Mouse (Mus musculus) E14TG2a.4 (cell line): ENCODE results near the gene 1700016D06Rik.

Source experiments
- H3K27me3 ChIP-seq: 2 replicates; pipeline ENCODE4 v1.6.1; 2014; ENCODE audit warnings: low read length, control low read depth; ENCODE audit not compliant: insufficient read depth
- H3K36me3 ChIP-seq: 2 replicates; pipeline ENCODE4 v1.6.1; 2014; ENCODE audit warnings: low read length, control low read depth; ENCODE audit not compliant: insufficient read depth
- H3K4me1 ChIP-seq: replicated peaks from 2 replicates; pipeline ENCODE4 v1.6.1; 2014; ENCODE audit warnings: low read depth, low read length, control low read depth
- H3K4me3 ChIP-seq: replicated peaks from 2 replicates; pipeline ENCODE4 v1.5.1; 2014; ENCODE audit warnings: mild to moderate bottlenecking, low read length
- H3K9me3 ChIP-seq: 2 replicates; pipeline ENCODE4 v1.6.1; 2014; ENCODE audit warnings: low read length, control low read depth
- CTCF ChIP-seq: conservative IDR thresholded peaks from 2 replicates; pipeline ENCODE4 v1.5.1; 2014; ENCODE audit warnings: low read length
- NANOG ChIP-seq: IDR thresholded peaks from 2 replicates; pipeline ENCODE4 v1.6.1; 2014; ENCODE audit warnings: borderline replicate concordance, low read length, mixed read lengths
- POU5F1 ChIP-seq: IDR thresholded peaks from 2 replicates; pipeline ENCODE4 v1.6.1; 2014; ENCODE audit warnings: low read length, borderline replicate concordance

The 1700016D06Rik gene

DNA sequence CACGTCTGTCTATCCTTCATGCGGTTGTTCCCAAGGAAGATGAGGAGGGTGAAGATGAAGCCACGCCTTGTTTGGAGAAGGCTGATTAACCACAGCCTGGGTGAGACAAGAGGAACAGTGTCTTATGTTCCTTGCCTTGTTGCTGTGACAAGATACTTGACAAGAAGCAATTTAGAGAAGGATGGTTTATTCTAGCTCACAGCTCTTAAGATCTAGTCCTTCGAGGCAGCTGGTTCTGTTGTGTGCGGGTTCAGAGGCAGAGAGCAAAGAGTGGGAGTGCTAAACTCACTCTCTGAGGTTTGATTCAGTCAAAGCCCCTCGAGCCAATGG lies at the start of gene 1700016D06Rik:
Gene 1700016D06Rik, minus strand, starts transcription at position 31 of the 330 bp plus-strand sequence.
- H3K4me1 ChIP-seq = peaks cover 79% of the 10 kb centered on the region
- no peaks in the 10 kb centered on the region for H3K9me3 ChIP-seq
- H3K27me3 ChIP-seq = no peaks in the 10 kb centered on the region
- no peaks in the 10 kb centered on the region for H3K36me3 ChIP-seq
- H3K4me3 ChIP-seq = peak within 1 kb of the TSS; percentile 58
- TF ChIP-seq NANOG (no peak), CTCF (no peak), POU5F1 (no peak)

DNA sequence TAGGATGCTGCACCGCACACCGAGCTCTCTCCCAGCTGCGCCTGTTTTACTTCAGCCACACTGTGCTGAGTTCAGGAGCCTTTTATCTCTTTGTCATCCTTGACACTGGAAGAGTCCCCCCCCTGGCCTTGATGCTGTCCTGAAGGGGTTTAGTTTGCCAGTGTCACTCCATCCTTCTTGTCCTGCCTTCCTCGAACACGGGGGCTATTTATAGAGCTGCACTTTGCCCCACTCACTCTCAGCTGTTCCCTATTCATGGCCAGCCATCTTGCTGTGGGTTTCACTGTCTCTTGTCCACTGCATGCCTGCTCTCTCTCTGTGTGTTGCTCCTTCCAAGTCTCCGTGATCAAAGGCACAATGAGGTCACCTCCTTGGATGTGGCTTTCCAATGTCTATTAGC lies 48.6 kb upstream of the 1700016D06Rik start:
- H3K9me3 ChIP-seq = no peaks in the 10 kb centered on the region
- H3K36me3 ChIP-seq = no peaks in the 10 kb centered on the region
- H3K4me3 ChIP-seq = no peak overlapping the region
- no peaks in the 10 kb centered on the region for H3K27me3 ChIP-seq
- H3K4me1 ChIP-seq = peaks cover 15% of the 10 kb centered on the region
- no peak for TF ChIP-seq CTCF
- no peak for TF ChIP-seq NANOG
- TF ChIP-seq POU5F1 = no peak

DNA sequence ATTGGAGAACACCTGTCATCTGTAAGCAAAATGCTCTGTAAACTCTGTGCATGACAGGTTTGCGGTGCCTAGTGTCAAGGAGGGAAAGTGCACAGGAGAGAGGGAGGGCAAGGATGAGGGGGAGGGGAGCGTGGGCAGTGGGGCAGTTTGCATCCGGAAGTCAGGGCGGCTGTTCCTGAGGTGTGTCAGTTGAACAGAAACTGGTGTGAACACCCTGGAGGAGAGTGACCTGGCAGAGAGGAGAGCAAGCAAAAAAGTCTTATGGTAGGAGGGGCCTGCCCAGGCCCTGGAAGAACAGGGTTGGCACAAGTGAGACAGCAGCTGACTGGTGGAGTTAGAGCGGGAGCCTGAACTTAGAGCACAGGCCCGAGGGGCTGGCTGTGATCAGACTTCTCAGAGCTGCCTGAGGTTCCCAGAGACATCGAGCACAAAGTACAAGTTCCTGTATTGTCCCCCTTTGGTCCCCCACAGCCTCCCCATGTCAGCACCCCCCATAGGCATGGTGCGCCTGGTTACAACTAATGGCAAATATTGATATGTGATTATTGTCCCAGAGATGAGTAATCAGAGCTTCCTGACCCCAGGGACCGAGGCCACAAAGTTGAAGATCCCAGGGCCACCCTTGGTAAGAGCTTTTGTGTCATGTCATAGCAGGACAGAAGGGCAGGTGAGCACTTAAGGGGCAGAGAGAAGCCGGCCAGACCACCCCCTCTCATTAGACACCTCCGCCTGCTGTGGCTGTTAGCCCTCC lies 46.2 kb upstream of the 1700016D06Rik start:
- Histone ChIP-seq H3K9me3 (no peaks in the 10 kb centered on the region), H3K4me1 (peaks cover 26% of the 10 kb centered on the region), H3K27me3 (no peaks in the 10 kb centered on the region), H3K4me3 (no peak overlapping the region), H3K36me3 (no peaks in the 10 kb centered on the region)
- TF ChIP-seq CTCF (no peak), NANOG (no peak), POU5F1 (no peak)

DNA sequence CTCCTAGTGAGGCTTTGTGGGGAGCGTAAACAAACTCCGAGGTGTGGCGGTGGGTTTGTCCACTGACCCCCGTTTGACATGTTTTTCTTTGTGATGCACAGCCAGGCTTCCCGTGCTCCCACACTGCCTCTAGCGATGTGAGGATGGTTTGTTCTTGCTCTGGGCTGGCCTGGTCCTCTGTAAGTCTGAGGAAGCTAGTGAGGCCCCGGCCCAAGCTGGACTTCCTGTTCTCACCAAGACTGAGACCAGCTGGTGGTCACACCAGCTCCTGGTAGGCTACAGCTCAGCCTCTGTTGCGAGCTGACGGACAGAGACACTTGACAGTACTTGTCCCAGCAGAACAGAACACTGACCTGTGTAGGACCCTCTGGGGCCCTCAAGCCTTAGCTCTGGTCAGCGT lies 42.7 kb upstream of the 1700016D06Rik start:
- Histone ChIP-seq H3K4me3 (no peak overlapping the region), H3K4me1 (peaks cover 33% of the 10 kb centered on the region), H3K36me3 (no peaks in the 10 kb centered on the region), H3K9me3 (no peaks in the 10 kb centered on the region), H3K27me3 (no peaks in the 10 kb centered on the region)
- TF ChIP-seq POU5F1 (no peak), CTCF (no peak), NANOG (no peak)

DNA sequence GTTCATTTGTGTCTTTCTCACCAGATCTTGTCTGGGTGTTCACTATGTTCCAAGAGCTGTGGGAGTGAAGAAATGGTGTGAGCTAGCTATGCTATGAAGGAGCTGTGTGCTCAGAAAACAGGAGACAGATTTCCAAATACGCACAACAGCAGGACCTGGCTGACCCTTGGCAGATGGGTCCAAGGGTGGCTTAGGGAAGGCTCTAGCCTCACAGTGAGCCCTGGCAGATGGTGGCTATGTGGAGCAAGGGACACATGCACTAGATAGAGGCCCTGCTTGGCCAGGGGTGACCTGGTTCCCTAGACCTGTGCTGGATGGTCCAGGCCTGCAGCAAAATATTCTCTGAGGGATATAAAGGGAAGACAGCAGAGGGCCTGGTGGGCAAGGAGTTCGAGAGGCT lies 40.0 kb upstream of the 1700016D06Rik start:
- H3K36me3 ChIP-seq = no peaks in the 10 kb centered on the region
- H3K27me3 ChIP-seq = no peaks in the 10 kb centered on the region
- peaks cover 20% of the 10 kb centered on the region for H3K4me1 ChIP-seq
- TF ChIP-seq CTCF = no peak
- no peak for TF ChIP-seq NANOG
- no peak for TF ChIP-seq POU5F1
- H3K9me3 ChIP-seq = no peaks in the 10 kb centered on the region
- H3K4me3 ChIP-seq = no peak overlapping the region

DNA sequence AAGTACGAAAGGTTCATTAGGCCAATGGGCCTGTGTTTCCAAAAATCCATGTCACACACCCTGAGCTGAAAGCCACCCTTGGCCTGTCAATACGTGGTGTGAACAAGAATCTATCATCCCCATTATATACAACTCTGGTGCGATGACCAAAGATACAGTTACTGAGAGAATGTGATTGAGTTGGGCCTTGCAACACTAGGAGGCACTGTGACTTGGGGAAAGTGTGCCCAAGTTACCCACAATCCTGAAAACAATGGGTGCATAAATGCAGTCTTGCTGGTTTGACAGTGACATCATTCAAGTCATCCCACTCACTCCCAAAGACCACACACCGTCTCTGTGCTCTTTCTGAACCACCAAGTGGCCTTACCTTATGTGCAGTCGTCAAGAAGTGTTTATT lies 38.2 kb upstream of the 1700016D06Rik start:
- H3K9me3 ChIP-seq = no peaks in the 10 kb centered on the region
- no peak overlapping the region for H3K4me3 ChIP-seq
- TF ChIP-seq CTCF (peak; percentile 16; the same call in 1 of the 2 replicates), POU5F1 (no peak)
- 0 out of 2 replicates have a peak, but pooled peaks cover 4% of the 10 kb centered on the region for H3K27me3 ChIP-seq
- no peaks in the 10 kb centered on the region for H3K36me3 ChIP-seq
- H3K4me1 ChIP-seq = peaks cover 28% of the 10 kb centered on the region

DNA sequence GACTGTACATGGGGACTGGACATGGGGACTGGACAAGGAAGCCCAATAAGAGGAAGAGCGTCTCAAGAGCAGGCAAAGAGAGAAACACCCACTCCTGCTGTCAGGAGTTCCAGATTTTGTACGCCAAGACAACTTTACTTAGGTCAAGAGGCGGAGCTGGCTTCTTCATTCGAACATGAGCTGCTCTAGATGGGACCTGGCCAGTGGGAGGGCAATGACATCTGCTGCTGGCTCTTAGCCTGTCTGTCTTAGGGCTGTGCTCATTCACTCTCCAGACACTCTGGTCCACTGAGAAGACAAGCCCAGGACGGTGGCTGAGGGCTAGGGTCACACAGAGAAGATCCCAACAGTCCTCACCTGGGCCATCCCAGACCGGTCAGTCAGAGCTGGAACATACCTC lies 36.2 kb upstream of the 1700016D06Rik start:
- 0 out of 2 replicates have a peak, but pooled peaks cover 4% of the 10 kb centered on the region for H3K27me3 ChIP-seq

DNA sequence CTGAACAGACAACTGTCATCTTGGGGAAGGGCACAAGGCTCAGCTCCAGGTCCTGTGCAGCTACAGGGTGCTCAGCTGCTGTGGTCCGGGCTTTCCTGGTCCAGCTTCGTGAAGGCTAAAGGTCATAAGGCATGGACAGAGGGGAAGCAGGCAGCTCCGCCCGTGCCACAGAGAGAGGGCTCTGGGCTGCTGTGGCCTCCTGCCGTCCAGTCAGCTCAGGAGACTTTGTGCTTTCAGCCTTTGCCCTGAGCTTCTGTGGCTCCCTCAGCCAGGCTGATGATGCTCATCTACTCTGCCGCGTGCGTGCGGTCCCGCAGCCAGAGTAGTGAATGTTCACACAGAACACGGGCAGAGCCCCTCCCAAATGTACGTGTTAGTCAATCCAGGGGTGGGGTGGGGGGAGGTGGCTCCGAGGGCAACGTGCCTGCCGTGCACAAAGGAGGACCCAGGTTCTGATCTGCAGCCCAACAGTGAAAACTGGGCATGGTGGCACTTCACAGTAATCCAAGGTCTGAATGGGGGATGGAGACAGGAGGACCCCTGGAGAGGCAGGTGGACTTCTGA lies 34.9 kb upstream of the 1700016D06Rik start:
- H3K4me1 ChIP-seq = peaks cover 13% of the 10 kb centered on the region
- H3K9me3 ChIP-seq = no peaks in the 10 kb centered on the region
- H3K36me3 ChIP-seq = no peaks in the 10 kb centered on the region
- TF ChIP-seq NANOG = no peak
- no peak for TF ChIP-seq CTCF
- no peak for TF ChIP-seq POU5F1
- H3K27me3 ChIP-seq = peaks cover 11% of the 10 kb centered on the region
- H3K4me3 ChIP-seq = peak overlapping the region; percentile 67

More for the DNA sequence above, 36.2 kb upstream of the 1700016D06Rik start:
- no peak for TF ChIP-seq NANOG
- TF ChIP-seq POU5F1 = no peak
- no peak for TF ChIP-seq CTCF
- Histone ChIP-seq H3K4me1 (peaks cover 18% of the 10 kb centered on the region), H3K9me3 (no peaks in the 10 kb centered on the region), H3K36me3 (no peaks in the 10 kb centered on the region), H3K4me3 (no peak overlapping the region)

DNA sequence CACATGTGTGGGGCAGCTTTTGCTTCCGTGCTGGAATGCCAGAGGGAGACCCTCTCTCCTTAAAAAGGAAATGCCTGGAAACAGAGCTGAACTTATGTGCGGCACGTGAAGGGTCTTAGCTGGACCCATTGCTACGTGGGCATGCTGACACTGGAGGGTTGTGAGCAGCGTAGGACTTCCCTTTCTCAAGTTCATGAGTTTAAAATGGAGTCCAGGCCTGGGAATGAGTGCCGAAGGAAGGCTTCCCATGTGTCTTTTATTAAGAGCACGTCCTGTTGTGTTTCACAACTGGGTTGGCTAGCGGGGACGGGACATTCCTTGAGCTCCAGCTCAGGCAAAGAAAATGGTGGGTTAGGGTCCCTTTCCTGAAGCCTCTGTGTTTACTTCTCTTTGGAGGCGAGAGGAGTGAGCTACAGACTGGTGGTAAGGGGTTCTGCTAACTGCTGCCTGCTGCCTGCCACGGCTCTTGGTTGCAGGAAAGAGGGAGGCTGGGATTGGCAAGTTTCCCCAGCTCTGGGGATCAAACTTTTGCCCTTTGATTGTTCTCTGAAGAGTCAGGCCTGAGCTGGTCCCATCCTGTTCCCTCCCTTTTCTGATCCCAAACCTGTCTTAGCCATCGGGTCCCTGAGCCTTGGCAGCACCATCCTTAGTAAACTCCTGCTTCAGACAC lies 29.5 kb upstream of the 1700016D06Rik start:
- Histone ChIP-seq H3K4me1 (peaks cover 25% of the 10 kb centered on the region), H3K36me3 (no peaks in the 10 kb centered on the region), H3K27me3 (peaks cover 54% of the 10 kb centered on the region), H3K4me3 (no peak overlapping the region), H3K9me3 (no peaks in the 10 kb centered on the region)
- TF ChIP-seq CTCF = no peak
- TF ChIP-seq POU5F1 = no peak
- no peak for TF ChIP-seq NANOG
